Mouse (Mus musculus) CH12.LX (cell line): ENCODE data around the gene Iqschfp. TPM values are rescaled to one million over a fixed set of nuclear protein-coding genes. Genes with fewer than 3 reads are reported as not detected.
A peak's percentile ranks its signal among the peaks of the same experiment; 100 is the strongest.

Experiments
- DNase-seq: peaks from one replicate; pipeline ENCODE4 v3.0.0-alpha.2; 2013; ENCODE audit errors: extremely low read depth
- H3K27ac ChIP-seq: 2 replicates; pipeline ENCODE4 v1.5.1; 2012; ENCODE audit warnings: low read depth, mild to moderate bottlenecking, control low read depth, moderate library complexity; ENCODE audit not compliant: insufficient read depth
- H3K27me3 ChIP-seq: replicated peaks from 2 replicates; pipeline ENCODE3; 2012; ENCODE audit warnings: inconsistent platforms
- H3K36me3 ChIP-seq, 2 experiments: replicated peaks in 1 of 2; 2 replicates each; pipeline versions ENCODE3 to v1.6.1; 2012; ENCODE audit warnings: inconsistent platforms in 1 of 2, low read length in 1 of 2, mild to moderate bottlenecking in 1 of 2, mixed read lengths in 1 of 2, moderate library complexity in 1 of 2; ENCODE audit not compliant: control insufficient read depth in 1 of 2, insufficient read depth in 1 of 2
- H3K4me1 ChIP-seq, 2 experiments: 2 replicates each; pipeline ENCODE4 v1.6.1; 2012; ENCODE audit warnings: inconsistent platforms in 1 of 2, moderate library complexity in 1 of 2; ENCODE audit not compliant: insufficient read depth in 2 of 2, control insufficient read depth in 1 of 2
- H3K4me2 ChIP-seq: 2 replicates; pipeline ENCODE4 v1.6.1; 2012; ENCODE audit warnings: low read depth, mild to moderate bottlenecking, control low read depth; ENCODE audit not compliant: poor library complexity, insufficient read depth, severe bottlenecking
- H3K4me3 ChIP-seq, 3 experiments: fragments of 150-350 bp in 1 of 3; sonication (generic) in 1 of 3; replicated peaks in 1 of 3; 2 replicates each; pipeline versions ENCODE3 to v1.5.1; 2011 to 2012; ENCODE audit warnings: low read depth in 2 of 3, low read length in 2 of 3, mild to moderate bottlenecking in 2 of 3, moderate library complexity in 2 of 3, control low read depth in 1 of 3, improper control_type of control experiment in 1 of 3, inconsistent platforms in 1 of 3, mixed read lengths in 1 of 3; ENCODE audit not compliant: poor library complexity in 1 of 3
- H3K79me2 ChIP-seq: replicated peaks from 2 replicates; pipeline ENCODE4 v1.6.1; 2012; ENCODE audit warnings: mild to moderate bottlenecking, moderate library complexity; ENCODE audit not compliant: control insufficient read depth, poor library complexity, insufficient read depth, severe bottlenecking; ENCODE audit errors: extremely low read depth
- H3K9ac ChIP-seq: 2 replicates; pipeline ENCODE4 v1.6.1; 2012; ENCODE audit warnings: low read depth, mild to moderate bottlenecking, control low read depth, moderate library complexity; ENCODE audit not compliant: insufficient read depth
- H3K9me3 ChIP-seq: replicated peaks from 2 replicates; pipeline ENCODE3; 2012; ENCODE audit warnings: low read length, inconsistent platforms, mixed read lengths
- BHLHE40 ChIP-seq: IDR thresholded peaks from 2 replicates; pipeline ENCODE4 v1.6.1; 2011; ENCODE audit warnings: mild to moderate bottlenecking, low read depth, low read length, improper control_type of control experiment
- CHD2 ChIP-seq: IDR thresholded peaks from 2 replicates; pipeline ENCODE4 v1.6.1; 2011; ENCODE audit warnings: low read length, improper control_type of control experiment
- E2F4 ChIP-seq: IDR thresholded peaks from 2 replicates; pipeline ENCODE4 v1.6.1; 2011; ENCODE audit warnings: low read depth, low read length, improper control_type of control experiment; ENCODE audit not compliant: insufficient replicate concordance
- ELF1 ChIP-seq: IDR thresholded peaks from 2 replicates; pipeline ENCODE4 v1.6.1; 2014; ENCODE audit warnings: low read depth, mild to moderate bottlenecking, inconsistent platforms, low read length, improper control_type of control experiment
- ETS1 ChIP-seq: conservative IDR thresholded peaks from 2 replicates; pipeline ENCODE4 v1.6.1; 2012; ENCODE audit warnings: low read depth, mild to moderate bottlenecking, inconsistent platforms, low read length, improper control_type of control experiment, moderate library complexity
- HCFC1 ChIP-seq: IDR thresholded peaks from 2 replicates; pipeline ENCODE4 v1.6.1; 2012; ENCODE audit warnings: low read depth, mild to moderate bottlenecking, inconsistent platforms, low read length, improper control_type of control experiment
- IRF4 ChIP-seq: IDR thresholded peaks from 2 replicates; pipeline ENCODE4 v1.6.1; 2014; ENCODE audit warnings: low read depth, mild to moderate bottlenecking, inconsistent platforms, low read length, improper control_type of control experiment
- JUN ChIP-seq: IDR thresholded peaks from 2 replicates; pipeline ENCODE4 v1.6.1; 2011; ENCODE audit warnings: low read depth, mild to moderate bottlenecking, low read length, improper control_type of control experiment, moderate library complexity; ENCODE audit not compliant: insufficient read depth
- JUND ChIP-seq: conservative IDR thresholded peaks from 2 replicates; pipeline ENCODE4 v1.6.1; 2011; ENCODE audit warnings: low read depth, low read length, improper control_type of control experiment
- MAFK ChIP-seq: IDR thresholded peaks from 2 replicates; pipeline ENCODE4 v1.6.1; 2011; ENCODE audit warnings: low read length, improper control_type of control experiment; ENCODE audit not compliant: insufficient replicate concordance
- MAX ChIP-seq: IDR thresholded peaks from 2 replicates; pipeline ENCODE4 v1.6.1; 2011; ENCODE audit warnings: low read length, improper control_type of control experiment
- MEF2A ChIP-seq: IDR thresholded peaks from 2 replicates; pipeline ENCODE4 v1.6.1; 2014; ENCODE audit warnings: low read depth, mild to moderate bottlenecking, inconsistent platforms, low read length, improper control_type of control experiment, borderline replicate concordance
- NELFE ChIP-seq: IDR thresholded peaks from 2 replicates; pipeline ENCODE4 v1.6.1; 2011; ENCODE audit warnings: low read depth, low read length, improper control_type of control experiment
- NRF1 ChIP-seq: IDR thresholded peaks from 2 replicates; pipeline ENCODE4 v1.6.1; 2014; ENCODE audit warnings: low read depth, mild to moderate bottlenecking, inconsistent platforms, low read length, improper control_type of control experiment, moderate library complexity
- POLR2A ChIP-seq: IDR thresholded peaks from 2 replicates; pipeline ENCODE4 v1.6.1; 2011; ENCODE audit warnings: low read depth, mild to moderate bottlenecking, improper control_type of control experiment, low read length
- POLR2AphosphoS2 ChIP-seq: IDR thresholded peaks from 2 replicates; pipeline ENCODE4 v1.6.1; 2011; ENCODE audit warnings: low read depth, low read length, improper control_type of control experiment
- RCOR1 ChIP-seq: conservative IDR thresholded peaks from 2 replicates; pipeline ENCODE4 v1.6.1; 2012; ENCODE audit warnings: low read depth, mild to moderate bottlenecking, inconsistent platforms, low read length, improper control_type of control experiment
- SIN3A ChIP-seq: IDR thresholded peaks from 2 replicates; pipeline ENCODE4 v1.6.1; 2012; ENCODE audit warnings: low read length, improper control_type of control experiment, inconsistent platforms
- SMC3 ChIP-seq: IDR thresholded peaks from 2 replicates; pipeline ENCODE4 v1.6.1; 2011; ENCODE audit warnings: low read depth, low read length, improper control_type of control experiment
- UBTF ChIP-seq: IDR thresholded peaks from 2 replicates; pipeline ENCODE4 v1.6.1; 2012; ENCODE audit warnings: low read depth, mild to moderate bottlenecking, inconsistent platforms, low read length, improper control_type of control experiment, moderate library complexity
- USF1 ChIP-seq: IDR thresholded peaks from 2 replicates; pipeline ENCODE4 v1.6.1; 2014; ENCODE audit warnings: low read depth, mild to moderate bottlenecking, inconsistent platforms, low read length, improper control_type of control experiment
- ZC3H11A ChIP-seq: IDR thresholded peaks from 2 replicates; pipeline ENCODE4 v1.6.1; 2012; ENCODE audit warnings: low read depth, mild to moderate bottlenecking, inconsistent platforms, low read length, improper control_type of control experiment
- ZKSCAN1 ChIP-seq: IDR thresholded peaks from 2 replicates; pipeline ENCODE4 v1.6.1; 2012; ENCODE audit warnings: low read depth, inconsistent platforms, low read length, improper control_type of control experiment, borderline replicate concordance
- dilution Hi-C: fragments of 300-500 bp; cut with MboI; formaldehyde crosslinking; loops from 2 replicates; pipeline ENCODE4 v1.14.3; 2020; ENCODE audit warnings: low sequenced_read_pairs; ENCODE audit not compliant: extremely low pct_unique_long_range_greater_than_20kb, extremely low pct_ligation_motif_present
- in situ Hi-C: fragments of 300-500 bp; cut with MboI; formaldehyde crosslinking; loops from 3 replicates; pipeline ENCODE4 v1.14.3; 2019; ENCODE audit warnings: low sequenced_read_pairs, low pct_ligation_motif_present, low pct_unique_long_range_greater_than_20kb, mixed read lengths
- polyA plus RNA-seq: library from polyadenylated mRNA; unstranded; fragments of >175 nt; gene quantifications from 2 replicates; pipeline ENCODE4 v1.2.1, GENCODE M21; 2012; ENCODE audit warnings: low read depth; ENCODE audit not compliant: insufficient read length
- total RNA-seq, 2 experiments: library from RNA; depleted of rRNA; stranded (reverse); fragments of 300-350 nt in 1 of 2; fragments of >200 nt in 1 of 2; gene quantifications; 2 replicates each; pipeline ENCODE4 v1.2.3; 2012 to 2014

Gene Iqschfp
- total and polyA plus RNA-seq, 3 experiments: 0.13 to 0.25 TPM; not detected in 1

DNA sequence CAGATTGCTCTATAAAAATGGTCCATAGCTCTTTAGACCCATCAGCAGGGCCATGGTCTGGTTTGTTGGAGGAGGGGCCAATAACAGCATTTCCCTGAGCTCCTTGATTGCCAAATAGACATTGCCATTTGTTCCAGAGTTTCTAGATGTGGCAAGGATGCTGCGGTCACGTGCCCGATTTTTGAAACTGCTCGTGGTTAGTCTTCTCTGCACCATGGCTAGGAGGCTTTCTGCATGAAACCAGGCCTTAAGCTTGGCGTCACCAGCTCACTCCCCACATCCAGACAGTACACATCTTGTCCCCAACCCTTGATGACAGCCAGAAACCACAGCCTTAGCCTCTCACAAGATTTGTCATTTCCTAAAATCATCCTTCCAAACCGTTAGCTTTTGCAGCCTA lies 732.4 kb downstream of the Iqschfp start:
- Histone ChIP-seq H3K4me3 (no peak overlapping the region), H3K4me1 (peaks cover 3 to 19% of the 10 kb centered on the region in 2 experiments; a peak in 3 of 4 replicates)
- TF ChIP-seq BHLHE40 (peak; percentile 26; the same call in 1 of the 2 replicates), SIN3A (no peak)
- TF ChIP-seq, all 38 proteins: peak for 1
- Histone ChIP-seq H3K27ac (no peak overlapping the region), H3K4me2 (no peak overlapping the region), H3K36me3 (no peaks in the 10 kb centered on the region), H3K9me3 (no peaks in the 10 kb centered on the region), H3K79me2 (no peaks in the 10 kb centered on the region), H3K27me3 (no peaks in the 10 kb centered on the region), H3K9ac (no peak overlapping the region)
- in situ Hi-C loops (loop anchor here (10.0 kb wide), 1 partner anchor 330 kb away; no protein-coding TSS in a partner anchor), dilution Hi-C loops (no loop called here)
- DNase-seq: no peak

DNA sequence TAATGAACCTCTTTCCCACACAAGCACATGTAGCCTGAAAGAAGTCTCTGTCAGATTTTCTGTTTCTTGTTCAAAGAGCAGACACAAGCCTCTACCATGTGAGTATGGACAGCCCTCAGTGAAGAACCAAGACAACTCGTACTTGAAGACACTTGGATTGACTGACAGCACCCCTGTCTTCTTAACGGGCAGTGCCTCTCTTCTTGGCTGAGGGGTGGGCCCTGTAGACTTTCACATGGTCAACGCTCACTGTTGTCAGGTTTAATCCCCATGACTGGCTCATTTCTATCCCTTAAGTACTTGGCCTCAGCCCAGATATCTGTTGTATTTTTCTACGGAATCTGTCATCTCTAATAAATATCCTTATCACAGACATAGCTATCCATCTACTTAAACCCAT lies 738.2 kb downstream of the Iqschfp start:
- dilution Hi-C loops: no loop called here
- H3K36me3 ChIP-seq: no peaks in the 10 kb centered on the region
- no peak for TF ChIP-seq IRF4
- TF ChIP-seq CHD2: no peak
- TF ChIP-seq UBTF: no peak
- no peak for TF ChIP-seq NRF1
- no peak for TF ChIP-seq RCOR1
- no peak for TF ChIP-seq POLR2AphosphoS2
- no peak for TF ChIP-seq ETS1
- TF ChIP-seq JUND: no peak
- no peak for TF ChIP-seq POLR2A
- TF ChIP-seq HCFC1: no peak
- TF ChIP-seq NELFE: no peak
- H3K9ac ChIP-seq: no peak overlapping the region
- no peak for DNase-seq
- H3K27ac ChIP-seq: no peak overlapping the region
- in situ Hi-C loops: no loop called here
- peaks cover 5 to 16% of the 10 kb centered on the region in 2 experiments for H3K4me1 ChIP-seq
- no peak overlapping the region for H3K4me2 ChIP-seq
- no peaks in the 10 kb centered on the region for H3K27me3 ChIP-seq
- no peaks in the 10 kb centered on the region for H3K79me2 ChIP-seq
- H3K4me3 ChIP-seq: no peak overlapping the region
- no peaks in the 10 kb centered on the region for H3K9me3 ChIP-seq

DNA sequence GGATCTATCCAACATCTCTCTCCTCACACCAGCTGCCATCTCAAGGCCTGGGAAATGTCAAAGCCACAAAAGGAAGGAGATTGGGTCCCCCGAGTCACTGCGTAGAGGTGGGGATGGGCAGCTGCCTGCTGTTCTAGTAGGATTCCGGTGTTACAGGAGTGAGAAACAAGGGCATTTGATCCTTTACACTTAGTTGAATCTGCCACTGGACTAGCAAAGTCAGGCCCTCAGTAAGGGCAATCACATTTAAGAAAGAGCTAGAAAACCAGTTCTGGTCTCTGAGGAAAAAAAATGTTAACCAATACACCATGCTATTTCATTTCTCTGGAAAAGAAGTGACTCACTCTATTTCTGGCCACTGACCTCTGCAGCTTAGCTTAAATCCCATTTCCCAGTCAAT lies 738.8 kb downstream of the Iqschfp start:
- dilution Hi-C loops (no loop called here), in situ Hi-C loops (no loop called here)
- no peak for DNase-seq
- H3K27ac ChIP-seq: no peak overlapping the region
- TF ChIP-seq MAFK: no peak
- TF ChIP-seq JUN: no peak
- TF ChIP-seq E2F4: no peak
- TF ChIP-seq POLR2A: no peak
- TF ChIP-seq POLR2AphosphoS2: no peak
- TF ChIP-seq RCOR1: no peak
- TF ChIP-seq NELFE: no peak
- no peak for TF ChIP-seq UBTF
- TF ChIP-seq SMC3: no peak
- TF ChIP-seq ZC3H11A: no peak
- no peak for TF ChIP-seq ETS1
- no peak for TF ChIP-seq ELF1
- no peak for TF ChIP-seq MAX
- TF ChIP-seq MEF2A: no peak
- TF ChIP-seq USF1: no peak
- no peak for TF ChIP-seq IRF4
- no peak for TF ChIP-seq ZKSCAN1
- H3K36me3 ChIP-seq: no peaks in the 10 kb centered on the region
- peaks cover 5 to 16% of the 10 kb centered on the region in 2 experiments for H3K4me1 ChIP-seq
- H3K9me3 ChIP-seq: no peaks in the 10 kb centered on the region
- H3K79me2 ChIP-seq: no peaks in the 10 kb centered on the region
- H3K4me2 ChIP-seq: no peak overlapping the region
- no peak overlapping the region for H3K4me3 ChIP-seq
- H3K27me3 ChIP-seq: no peaks in the 10 kb centered on the region
- no peak overlapping the region for H3K9ac ChIP-seq
